Mouse (Mus musculus) MN1 (cell line): Measurements from ENCODE around the gene Ifi202b.
"Not testable (repeated sequence)": the region's sequence is repeated elsewhere in the genome, so short reads cannot be mapped to it uniquely, and the experiment has no call there.

Experiments
- DNase-seq: peaks from one replicate; pipeline ENCODE4 v3.0.0-alpha.2; 2016; ENCODE audit warnings: low spot score

The Ifi202b gene

DNA sequence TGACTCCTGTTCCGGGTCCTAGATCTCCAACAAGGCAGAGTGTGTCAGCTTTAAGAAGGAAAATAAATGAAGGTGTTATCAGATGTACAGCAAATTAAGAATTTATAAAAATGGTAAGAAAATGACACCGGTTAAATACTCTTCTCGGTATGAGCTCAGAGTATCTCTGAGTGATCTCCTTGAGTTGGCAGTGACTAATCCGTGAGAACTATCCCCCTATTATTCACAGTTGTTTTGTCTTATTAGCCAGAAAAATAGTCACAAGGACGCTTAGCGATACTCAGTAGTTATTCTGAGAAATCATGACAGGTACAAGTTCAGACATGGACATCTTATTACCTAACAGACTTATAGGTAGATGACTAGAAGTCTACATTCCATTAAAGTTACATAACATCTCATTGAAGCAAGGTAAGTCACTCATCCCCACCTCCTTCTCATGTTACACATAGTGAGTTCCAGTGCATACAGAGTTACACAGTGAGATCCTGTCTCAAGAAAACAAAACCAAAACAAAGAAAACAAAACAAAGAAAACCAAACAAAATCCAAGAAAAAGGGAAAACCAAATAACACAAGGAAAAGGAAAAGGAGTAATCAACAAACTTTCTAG lies at the start of gene Ifi202b:
Gene Ifi202b (minus strand): TSS at position 51 of the 612 bp plus-strand sequence.
- not testable (repeated sequence) for DNase-seq

DNA sequence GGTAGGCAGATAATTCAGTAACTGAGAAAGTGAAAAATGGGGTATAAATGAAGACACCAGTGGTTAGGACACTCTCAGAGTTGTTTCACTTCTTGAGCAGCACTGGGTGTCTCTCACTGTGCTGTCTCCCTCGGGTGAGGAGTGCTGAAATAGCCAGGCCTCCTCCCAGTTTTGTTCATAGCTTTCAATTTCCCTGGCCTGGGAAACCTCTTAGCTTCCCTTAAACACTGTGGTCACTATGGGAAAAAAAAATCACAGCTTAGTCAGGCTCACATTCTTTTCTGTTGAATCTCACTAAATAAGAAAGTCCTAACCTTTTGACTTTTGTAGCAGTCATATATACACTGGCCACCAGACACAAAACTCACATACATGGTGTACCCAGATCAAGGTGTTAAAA lies 49.2 kb upstream of the Ifi202b start, which contains the start of gene Ifi205:
Gene Ifi205 (minus strand): TSS at position 113 of the 400 bp plus-strand sequence.
- no peak for DNase-seq

DNA sequence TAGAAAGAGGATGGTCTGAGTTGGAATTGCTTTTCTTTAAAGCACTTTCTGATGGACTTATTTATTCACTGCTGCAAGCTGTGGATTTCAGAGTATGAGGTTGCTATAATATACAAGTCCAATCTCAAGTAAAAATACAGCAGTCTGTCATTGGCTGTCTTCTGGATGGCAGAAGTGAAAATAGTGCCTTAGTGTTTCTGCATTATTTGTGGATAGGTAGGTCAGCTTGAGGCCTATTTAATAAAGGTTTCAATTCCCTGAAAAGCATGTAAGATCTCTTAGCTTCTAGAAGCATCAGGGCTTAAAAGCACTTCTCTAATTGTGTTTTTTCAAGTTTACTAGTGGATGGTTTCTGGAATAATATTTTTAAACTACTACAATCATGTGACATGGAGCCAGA lies 24.5 kb upstream of the Ifi202b start:
- not testable (repeated sequence) for DNase-seq

DNA sequence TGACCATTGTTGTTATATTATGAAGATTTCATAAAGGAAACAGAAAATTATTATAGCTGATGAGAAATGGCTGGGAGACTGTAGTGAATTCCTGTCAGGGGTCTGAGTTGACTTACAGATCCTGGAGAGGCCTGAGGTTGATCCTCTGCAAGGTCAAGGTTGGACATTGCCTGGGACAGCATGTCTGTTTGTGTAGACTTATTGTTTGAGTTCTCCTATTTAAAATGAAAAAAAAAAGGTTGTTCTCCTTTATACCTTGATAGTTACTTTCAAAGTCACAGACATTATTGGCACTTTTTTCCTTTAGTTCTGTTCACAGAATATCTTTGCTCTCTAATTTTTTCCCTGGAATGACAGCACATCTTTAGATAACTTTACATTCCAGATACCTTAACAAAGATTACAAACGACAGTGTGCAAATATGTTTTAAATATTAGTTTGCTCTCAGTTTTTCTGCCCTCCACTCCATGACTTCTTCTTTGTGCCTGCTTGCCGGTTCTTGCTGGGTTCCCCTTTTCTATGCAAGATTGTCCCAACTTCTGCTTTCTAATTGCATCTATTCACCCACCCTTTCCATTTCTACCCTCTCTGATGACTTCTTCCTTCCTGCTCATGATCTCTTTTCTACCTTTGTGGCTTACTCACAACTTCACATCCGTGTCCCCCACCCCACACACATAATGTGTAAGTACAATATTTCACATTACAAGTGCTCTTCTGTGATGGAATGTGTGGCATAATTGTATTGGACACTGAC lies 22.0 kb upstream of the Ifi202b start:
- not testable (repeated sequence) for DNase-seq

DNA sequence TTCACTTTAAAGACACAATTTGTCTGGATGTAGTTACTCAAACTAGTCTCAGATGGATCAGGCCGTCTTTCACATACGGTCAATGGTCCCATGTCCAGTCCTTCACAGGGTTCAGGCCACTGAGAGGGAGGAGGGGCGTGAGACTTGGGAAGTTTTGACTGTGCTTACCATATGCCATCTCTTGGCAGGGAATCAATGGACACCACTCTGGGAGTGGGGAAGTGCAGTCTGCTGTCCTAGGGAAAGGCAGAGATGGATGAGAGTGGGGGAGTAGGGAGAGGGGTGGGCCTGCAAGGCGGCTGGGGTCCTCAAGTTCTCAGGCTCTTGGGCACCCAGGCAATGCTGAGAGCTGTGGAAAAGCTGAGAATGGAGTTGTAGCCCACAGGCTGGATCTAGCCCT lies 12.5 kb upstream of the Ifi202b start:
- no peak for DNase-seq

DNA sequence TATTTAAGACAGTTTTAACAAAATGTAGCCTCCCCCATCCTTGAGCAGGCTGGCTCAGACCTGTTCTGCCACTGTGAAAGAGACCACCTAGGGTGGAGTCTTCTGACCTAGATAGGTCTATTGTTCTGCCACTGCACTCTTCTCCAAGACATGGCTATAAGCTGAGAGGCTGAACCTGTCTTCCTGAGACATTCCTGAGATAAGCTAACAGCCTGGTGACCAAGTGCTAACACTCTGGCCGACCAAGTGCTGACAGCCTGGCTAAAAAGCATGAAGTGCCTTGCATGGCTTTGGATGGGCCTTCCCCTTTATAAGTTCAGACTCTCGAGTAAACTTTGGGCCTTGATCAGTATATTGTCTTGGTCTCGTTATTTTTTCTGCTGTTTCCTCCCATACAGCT lies 1.5 kb downstream of the Ifi202b start:
- not testable (repeated sequence) for DNase-seq

DNA sequence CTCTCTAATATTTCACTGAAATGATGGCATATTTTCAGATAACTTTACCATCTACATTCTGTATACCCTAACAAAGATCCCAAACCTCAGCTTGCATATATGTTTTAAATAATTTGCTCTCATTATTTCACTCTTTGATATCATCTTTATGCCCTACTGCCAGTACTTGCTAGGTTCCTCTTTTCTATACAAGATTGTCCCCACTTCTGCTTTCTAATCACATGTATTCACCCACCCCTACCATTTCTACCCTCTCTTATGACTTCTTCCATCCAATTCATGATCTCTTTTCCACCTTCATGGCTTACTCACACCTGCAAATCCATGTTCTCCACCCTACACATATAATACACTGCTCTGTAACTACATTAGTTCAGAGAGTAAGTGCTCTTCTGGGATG lies 4.9 kb downstream of the Ifi202b start:
- no peak for DNase-seq

DNA sequence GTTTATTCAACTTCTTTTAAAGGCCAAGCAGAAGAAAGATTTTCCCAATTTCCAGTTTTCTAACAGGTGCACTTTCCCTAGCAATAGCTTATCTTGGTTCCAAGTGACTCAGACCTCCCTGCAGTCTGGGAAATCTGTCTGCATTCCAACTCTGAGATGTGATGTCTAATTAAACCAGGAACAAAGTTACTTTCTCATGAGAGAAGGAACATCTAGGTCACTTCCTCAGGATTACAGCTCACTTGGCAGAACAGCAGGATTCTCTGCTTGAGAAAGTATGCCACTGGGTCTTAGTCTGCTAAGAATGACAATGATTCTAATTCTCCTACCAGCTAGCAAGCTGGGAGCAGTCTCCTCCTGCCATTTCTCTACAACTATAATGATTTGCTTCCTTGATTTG lies 9.4 kb downstream of the Ifi202b start:
- DNase-seq = no peak

DNA sequence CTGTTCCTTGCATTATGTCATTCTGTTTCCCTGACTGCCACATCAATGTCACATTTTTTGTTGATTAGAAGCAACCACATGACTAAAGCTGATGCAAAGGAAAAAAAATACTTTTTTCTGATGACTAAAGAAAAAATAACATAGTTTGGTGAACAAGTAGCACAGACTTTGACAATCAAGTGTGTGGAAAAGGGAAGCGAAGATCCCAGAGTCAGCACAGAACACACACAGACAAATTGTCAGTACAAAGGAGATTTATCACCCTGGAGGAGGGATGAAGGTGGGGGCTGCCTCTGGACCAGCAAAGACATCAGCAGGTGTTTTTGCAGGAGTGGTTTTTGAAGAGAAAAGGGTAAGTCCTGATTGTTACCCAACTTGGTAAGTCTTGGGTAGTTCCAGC lies 21.1 kb downstream of the Ifi202b start:
- DNase-seq = not testable (repeated sequence)

DNA sequence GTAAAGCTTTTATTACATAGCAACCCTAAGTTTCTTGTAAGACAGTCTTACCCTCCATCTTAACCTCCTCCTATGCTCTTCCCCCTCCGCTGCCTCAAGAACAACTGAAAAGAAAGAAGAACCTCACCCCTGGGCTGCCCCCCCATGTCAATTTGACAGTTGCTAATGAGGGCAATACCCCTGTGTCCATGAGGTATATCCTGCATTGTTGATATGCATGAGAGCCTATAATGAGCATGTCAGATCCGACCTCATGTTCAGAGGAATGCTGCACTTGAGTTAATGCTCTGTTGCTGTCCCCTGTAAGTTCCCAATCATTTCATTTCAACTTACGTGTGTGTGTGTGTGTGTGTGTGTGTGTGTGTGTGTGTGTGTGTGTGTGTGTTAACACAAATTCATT lies 22.5 kb downstream of the Ifi202b start:
- DNase-seq = not testable (repeated sequence)

DNA sequence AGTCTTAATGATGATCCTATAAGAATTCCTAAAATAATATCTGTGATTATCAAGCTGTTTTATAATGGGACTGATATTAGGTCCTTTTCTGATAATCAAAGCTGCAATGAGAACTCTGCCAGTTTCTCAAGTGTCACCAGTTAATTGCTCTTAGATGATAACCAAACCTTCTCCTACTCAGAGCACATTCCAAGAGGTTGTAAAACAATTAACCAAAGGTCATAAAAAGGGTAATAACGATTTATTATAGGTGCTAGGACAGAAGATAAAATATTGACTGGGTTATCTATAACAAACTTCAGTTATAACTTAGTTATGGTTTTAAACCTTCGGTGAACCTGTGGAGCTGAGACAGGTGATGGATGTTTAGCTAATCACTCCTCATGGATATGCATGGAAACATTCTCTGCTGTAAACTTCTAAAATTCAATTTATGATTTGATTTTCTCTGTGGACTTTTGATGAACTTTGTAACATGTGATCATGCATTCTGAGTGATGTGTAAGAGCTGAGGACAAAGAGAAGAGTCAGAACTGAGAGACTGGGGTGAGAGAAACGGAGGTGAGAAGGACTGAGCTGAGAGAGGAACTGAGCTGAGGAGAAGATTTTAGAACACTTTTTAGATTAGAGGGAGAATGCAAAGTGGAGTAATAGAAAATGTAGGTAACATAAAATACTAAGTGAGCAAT lies 26.6 kb downstream of the Ifi202b start:
- DNase-seq = not testable (repeated sequence)

DNA sequence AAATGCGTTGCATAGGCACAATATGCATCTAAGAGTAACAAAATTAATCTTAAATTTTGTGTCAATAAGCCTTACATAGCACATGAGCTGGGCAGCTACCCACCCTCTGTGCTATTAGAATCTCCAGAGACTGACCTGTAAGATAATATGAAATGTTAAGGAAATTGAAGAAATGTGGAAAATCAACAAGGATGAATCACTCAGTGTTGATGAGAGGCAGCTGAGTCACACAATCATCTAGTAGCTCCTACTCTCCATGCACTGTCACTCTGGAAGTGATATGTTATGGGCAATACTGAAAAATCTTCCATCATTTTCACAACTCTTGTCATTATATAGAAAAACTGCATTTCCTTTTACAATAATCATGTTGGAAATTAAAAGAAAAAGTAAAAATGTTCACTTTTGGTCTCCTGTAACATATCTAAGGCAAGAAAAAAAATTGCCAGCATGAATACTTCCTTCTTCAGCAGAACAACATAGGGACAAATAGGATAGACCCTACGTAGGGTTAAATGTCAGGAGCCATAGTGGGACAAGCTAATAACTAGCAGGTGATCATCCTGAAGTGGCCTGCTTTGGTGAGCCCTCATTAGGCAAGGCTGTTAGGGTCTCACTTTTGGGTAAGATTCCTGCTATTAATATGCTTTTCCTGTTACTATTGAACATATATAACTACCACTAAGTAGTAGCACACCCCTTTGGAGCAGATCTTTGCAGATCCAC lies 27.3 kb downstream of the Ifi202b start:
- no peak for DNase-seq

DNA sequence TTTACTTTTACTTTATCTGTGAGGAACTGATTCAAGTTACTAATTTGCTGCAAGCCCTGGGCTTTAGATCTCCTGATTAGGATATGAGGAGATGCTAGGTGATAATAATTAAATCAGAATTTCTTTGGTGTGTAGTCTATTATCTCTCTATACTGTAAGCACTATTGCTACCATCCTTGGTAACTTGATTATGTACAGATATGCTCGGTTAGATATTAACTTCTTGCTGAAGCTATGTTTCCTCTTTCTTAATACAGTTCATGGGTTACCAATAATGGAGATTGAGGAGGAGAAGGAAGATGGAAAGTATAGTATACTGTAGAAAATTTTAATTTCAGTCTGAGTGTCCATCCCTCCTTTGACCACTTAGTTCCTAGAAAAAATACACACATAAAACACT lies 29.0 kb downstream of the Ifi202b start:
- no peak for DNase-seq

DNA sequence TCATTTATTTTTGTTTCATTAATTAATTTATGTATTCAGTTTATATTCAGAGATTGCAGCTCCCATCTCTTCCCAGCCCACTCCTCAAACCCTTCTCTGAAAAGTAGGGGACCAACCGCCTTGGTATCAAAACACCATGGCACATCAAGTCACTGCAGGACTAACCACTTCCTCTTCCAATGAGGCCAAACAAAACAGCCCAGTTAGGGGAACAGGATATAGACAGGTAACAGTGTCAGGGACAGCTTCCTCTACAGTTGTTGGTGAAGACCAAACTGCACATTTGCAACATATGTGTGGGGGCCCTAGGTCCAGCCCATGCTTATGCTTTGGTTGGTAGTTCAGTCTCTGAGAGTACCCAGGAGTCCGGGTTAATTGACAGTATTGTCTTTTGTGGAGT lies 33.5 kb downstream of the Ifi202b start:
- DNase-seq = not testable (repeated sequence)

DNA sequence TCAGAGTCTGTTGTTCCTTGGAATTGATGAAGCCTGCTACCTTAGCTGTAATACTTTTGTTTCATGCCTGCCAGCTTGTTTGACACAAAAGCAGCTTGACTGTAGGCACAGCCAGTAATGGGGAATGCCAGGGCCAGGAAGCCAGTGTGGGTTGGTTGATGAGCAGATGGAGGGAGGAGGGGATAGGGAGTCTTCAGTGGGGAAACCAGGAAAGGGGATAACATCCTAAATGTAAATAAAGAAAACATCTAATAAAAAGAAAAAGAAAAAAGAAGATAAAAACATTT lies 39.8 kb downstream of the Ifi202b start:
- DNase-seq = not testable (repeated sequence)

DNA sequence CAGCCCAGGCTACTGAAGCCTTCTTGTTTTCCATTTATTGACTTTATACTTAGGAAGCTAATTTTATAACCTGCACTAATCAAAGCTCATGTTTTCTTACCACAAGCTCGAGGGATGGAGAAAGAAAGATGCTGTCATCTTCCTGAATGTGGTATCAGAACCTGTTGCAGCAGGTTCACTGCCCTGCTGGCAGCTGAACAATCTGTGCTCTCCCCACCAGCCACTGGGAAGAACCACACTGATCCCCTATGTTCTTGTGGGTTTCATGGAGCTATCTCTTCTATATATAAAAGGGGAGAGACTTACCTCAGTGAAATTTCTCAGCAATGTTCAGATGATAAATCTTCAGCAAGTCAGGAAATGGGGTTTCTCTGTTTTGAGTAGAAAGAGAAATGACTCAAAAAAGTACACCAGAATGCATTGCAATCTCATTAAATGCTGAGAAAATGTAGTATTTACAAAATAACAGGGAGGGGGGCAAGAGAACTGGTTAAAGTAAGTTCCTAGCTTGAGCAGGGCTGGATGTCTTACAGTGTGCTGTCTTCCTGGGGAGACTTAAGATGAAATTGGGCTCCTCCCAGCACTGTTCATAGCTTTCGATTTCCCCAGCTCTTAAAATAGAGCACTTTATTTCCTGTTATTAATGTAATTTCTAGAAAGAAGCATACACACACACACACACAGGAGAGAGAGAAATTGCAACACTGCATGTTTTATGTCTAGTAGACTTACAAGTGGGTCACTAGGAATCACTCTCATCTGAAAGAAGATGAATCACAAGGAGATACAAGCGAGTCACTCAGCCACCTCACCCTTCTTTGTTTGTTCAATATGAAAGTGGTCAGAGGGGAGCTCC lies 40.4 kb downstream of the Ifi202b start, which contains the start of the genes Mndal and Ifi203:
Gene Mndal (minus strand): TSS at position 568 of the 856 bp plus-strand sequence.
Gene Ifi203 (minus strand): TSS at position 749 of the 856 bp plus-strand sequence.
- DNase-seq = not testable (repeated sequence)

DNA sequence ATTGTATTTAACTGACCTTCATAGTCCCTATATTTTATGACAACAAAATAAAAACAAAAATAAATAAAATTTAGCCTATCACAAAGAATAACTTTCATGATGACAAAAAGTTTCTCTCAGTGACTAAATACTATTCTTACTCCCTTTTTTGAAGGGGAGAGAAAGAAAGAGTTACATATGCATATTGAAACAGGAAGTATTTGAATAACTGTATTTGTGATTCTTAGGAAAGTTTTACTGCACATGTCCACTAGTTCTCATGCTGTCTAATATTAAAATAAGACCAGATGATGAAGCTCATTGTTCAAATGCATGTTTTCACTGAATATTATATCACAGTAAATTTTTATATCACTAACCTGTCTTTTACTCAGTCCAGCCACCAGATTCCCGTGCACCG lies 41.0 kb downstream of the Ifi202b start:
- DNase-seq = not testable (repeated sequence)

DNA sequence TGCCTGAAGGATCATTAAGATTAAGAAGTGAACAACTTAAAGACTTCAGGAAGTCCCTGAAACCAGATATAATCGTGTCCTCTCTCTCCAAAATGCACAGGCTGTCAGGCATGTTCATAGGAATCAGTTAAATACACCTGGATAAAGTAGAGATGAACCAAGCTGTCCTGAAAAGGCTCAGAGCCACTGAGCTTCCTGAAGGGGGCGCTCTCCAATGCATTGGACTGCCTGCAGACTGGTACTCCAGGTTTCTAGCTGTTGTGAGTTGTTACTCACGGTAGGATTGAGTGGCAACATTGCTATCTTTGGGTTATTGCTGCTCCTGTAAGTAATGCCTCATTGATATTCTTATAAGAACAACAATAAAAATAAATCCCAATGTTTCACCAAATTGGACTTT lies 63.3 kb downstream of the Ifi202b start:
- DNase-seq = not testable (repeated sequence)

DNA sequence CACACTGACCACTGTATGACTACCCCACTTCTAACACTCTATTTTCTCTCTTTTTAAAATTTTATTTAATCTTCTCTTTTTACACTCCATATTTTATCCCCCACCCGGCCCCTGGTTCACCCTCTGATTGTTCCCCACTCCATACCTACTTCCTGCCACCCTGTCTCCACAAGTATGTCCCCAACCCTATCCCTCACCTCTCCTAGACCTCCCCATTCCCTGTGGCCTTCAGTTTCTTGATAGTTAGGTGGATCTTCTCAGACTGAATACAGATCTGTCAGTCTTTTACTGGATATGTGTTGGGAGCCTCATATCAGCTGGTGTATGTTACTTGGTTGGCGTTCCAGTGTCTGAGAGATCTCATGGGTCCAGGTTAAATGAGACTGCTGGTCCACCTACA lies 68.0 kb downstream of the Ifi202b start:
- DNase-seq = no peak

DNA sequence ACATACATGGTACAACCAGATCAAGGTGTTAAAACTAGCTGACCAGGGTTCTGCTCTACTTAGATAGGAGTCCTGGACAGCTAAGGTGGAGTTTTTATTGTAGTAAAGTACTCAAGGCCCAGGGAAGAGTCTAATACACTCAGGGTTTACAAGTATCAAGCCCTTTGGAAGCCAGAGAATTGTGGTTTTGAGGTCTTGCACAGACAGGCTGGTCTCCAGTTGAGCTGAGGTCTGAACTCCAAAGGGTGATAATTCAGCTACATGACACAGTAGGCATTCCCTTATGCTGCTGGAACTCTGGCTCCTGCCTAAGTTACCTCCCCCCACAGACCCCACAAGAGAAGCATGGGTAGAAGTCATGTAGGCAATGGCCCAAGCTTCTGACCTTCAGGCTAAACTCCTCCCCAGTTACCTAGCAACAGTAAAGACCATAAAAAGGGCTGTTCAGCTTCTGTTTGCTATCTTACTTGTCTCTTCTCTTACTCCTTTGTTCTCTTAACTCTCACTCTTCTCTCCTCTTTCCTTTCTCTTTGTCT lies 69.2 kb downstream of the Ifi202b start:
- not testable (repeated sequence) for DNase-seq
